Mouse (Mus musculus): ENCODE measurements around the gene Vmp1.

DNA sequence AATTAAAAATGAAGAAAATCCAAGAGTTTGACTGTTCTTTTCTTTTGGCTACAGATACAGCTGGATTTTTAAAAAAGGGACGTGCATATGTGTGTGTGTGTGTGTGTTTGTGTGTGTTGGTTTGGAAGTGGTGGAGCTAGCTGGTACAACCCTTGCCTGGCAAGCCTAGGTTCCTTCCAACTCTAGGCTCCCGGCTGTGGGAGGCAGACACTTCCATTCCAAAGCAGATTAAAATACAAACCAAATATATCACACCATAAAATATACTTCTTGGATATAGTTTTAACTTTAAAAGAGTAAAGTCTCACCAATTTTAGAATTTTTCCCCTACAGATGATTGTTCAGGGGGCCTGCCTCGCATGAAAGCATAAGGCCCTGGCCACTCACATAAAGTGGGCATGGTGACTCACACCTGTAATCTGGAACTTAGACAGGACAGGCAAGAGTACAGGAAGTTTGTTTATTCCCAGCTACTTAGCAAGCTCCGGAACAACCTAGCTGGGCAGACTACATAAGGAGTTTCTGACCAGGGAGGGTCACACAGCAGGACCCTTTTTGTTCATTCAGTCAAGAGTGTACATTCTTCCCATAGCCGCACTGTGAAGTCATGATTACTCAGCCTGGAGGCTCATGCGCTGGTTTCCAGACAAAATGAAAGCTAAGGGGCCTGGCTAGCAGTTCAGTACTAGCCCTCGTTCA lies 37.4 kb downstream of the Vmp1 start:
- TF ChIP-seq CTCF (IDR thresholded peaks at IDR 0.05; ENCODE audit: extremely low read depth, insufficient read depth, insufficient read length, insufficient replicate concordance): no peak
- TF ChIP-seq POLR2A (IDR thresholded peaks at IDR 0.05; ENCODE audit: low read depth, low read length): no peak
